Mouse (Mus musculus) myocyte (in vitro differentiated cells): Measurements from ENCODE around the gene Ak5. TPM values are rescaled to one million over a fixed set of nuclear protein-coding genes. Genes with fewer than 3 reads are reported as not detected.

ENCODE experiments used
- H3K27me3 ChIP-seq: one replicate; pipeline ENCODE4 v1.6.1; 2011; ENCODE audit not compliant: control insufficient read depth, insufficient read depth, insufficient read length
- H3K36me3 ChIP-seq: one replicate; pipeline ENCODE4 v1.6.1; 2011; ENCODE audit not compliant: control insufficient read depth, insufficient read depth
- H3K4me2 ChIP-seq: one replicate; pipeline ENCODE4 v1.6.1; 2011; ENCODE audit warnings: low read depth, control low read depth
- H3K4me3 ChIP-seq: one replicate; pipeline ENCODE4 v1.5.1; 2011; ENCODE audit warnings: mild to moderate bottlenecking, control low read depth, moderate library complexity
- H3K79me2 ChIP-seq: one replicate; pipeline ENCODE4 v1.6.1; 2011; ENCODE audit not compliant: control insufficient read depth, insufficient read depth
- H3ac ChIP-seq: one replicate; pipeline ENCODE4 v1.6.1; 2011; ENCODE audit not compliant: control insufficient read depth, insufficient read length
- CEBPB ChIP-seq: IDR thresholded peaks from 2 replicates; pipeline ENCODE4 v1.6.1; 2011; ENCODE audit warnings: mild to moderate bottlenecking, moderate library complexity; ENCODE audit not compliant: poor library complexity, insufficient read depth, severe bottlenecking
- E2F4 ChIP-seq: IDR thresholded peaks from one replicate; pipeline ENCODE4 v1.6.1; 2011; ENCODE audit warnings: mild to moderate bottlenecking, control low read depth, moderate library complexity; ENCODE audit not compliant: insufficient read depth
- MAX ChIP-seq: IDR thresholded peaks from one replicate; pipeline ENCODE4 v1.6.1; 2011; ENCODE audit warnings: low read depth, mild to moderate bottlenecking, control low read depth
- MYOD1 ChIP-seq, 3 experiments: IDR thresholded peaks; one replicate each; pipeline ENCODE4 v1.6.1; 2011; ENCODE audit warnings: control low read depth in 2 of 3, low read depth in 2 of 3, mild to moderate bottlenecking in 2 of 3, moderate library complexity in 1 of 3; ENCODE audit not compliant: insufficient read length in 2 of 3, control insufficient read depth in 1 of 3
- MYOG ChIP-seq, 3 experiments: IDR thresholded peaks; one replicate each; pipeline ENCODE4 v1.6.1; 2011; ENCODE audit warnings: control low read depth in 2 of 3, low read depth in 2 of 3, mild to moderate bottlenecking in 2 of 3; ENCODE audit not compliant: insufficient read length in 2 of 3, control insufficient read depth in 1 of 3, insufficient read depth in 1 of 3
- POLR2A ChIP-seq: IDR thresholded peaks from one replicate; pipeline ENCODE4 v1.6.1; 2011; ENCODE audit warnings: low read depth, mild to moderate bottlenecking, control low read depth, moderate library complexity; ENCODE audit not compliant: insufficient read length
- POLR2AphosphoS2 ChIP-seq: IDR thresholded peaks from one replicate; pipeline ENCODE4 v1.6.1; 2011; ENCODE audit warnings: low read depth, control low read depth; ENCODE audit not compliant: insufficient read length
- REST ChIP-seq: IDR thresholded peaks from one replicate; pipeline ENCODE4 v1.6.1; 2011; ENCODE audit warnings: mild to moderate bottlenecking, control low read depth, moderate library complexity; ENCODE audit not compliant: insufficient read depth, insufficient read length
- SRF ChIP-seq: IDR thresholded peaks from one replicate; pipeline ENCODE4 v1.6.1; 2011; ENCODE audit warnings: low read depth; ENCODE audit not compliant: control insufficient read depth, insufficient read length
- TCF12 ChIP-seq: IDR thresholded peaks from one replicate; pipeline ENCODE4 v1.6.1; 2011; ENCODE audit warnings: mild to moderate bottlenecking, control low read depth; ENCODE audit not compliant: poor library complexity, insufficient read depth, severe bottlenecking
- TCF3 ChIP-seq: IDR thresholded peaks from one replicate; pipeline ENCODE4 v1.6.1; 2011; ENCODE audit warnings: low read depth, control low read depth; ENCODE audit not compliant: insufficient read length
- USF1 ChIP-seq: IDR thresholded peaks from one replicate; pipeline ENCODE4 v1.6.1; 2011; ENCODE audit warnings: low read depth, mild to moderate bottlenecking, control low read depth, moderate library complexity
- polyA plus RNA-seq: library from polyadenylated mRNA; unstranded; fragments of >200 nt; fragmentation: generic; extraction: Trizol; gene quantifications from one replicate; pipeline ENCODE4 v1.2.1, GENCODE M21; 2012; ENCODE audit warnings: missing spikeins

Ak5 gene
- polyA plus RNA-seq, 1 experiment, result 2.2 TPM

GRCm38 (mm10) chr3:152550528-152551115 is 117.5 kb downstream of the Ak5 start:
- Histone ChIP-seq H3K79me2 (no peaks in the 10 kb centered on the region), H3K36me3 (no peaks in the 10 kb centered on the region), H3ac (no peak overlapping the region), H3K27me3 (no peaks in the 10 kb centered on the region), H3K4me2 (no peak overlapping the region), H3K4me3 (no peak overlapping the region)
- no peak for TF ChIP-seq E2F4
- TF ChIP-seq MYOD1 (IDR thresholded peaks at IDR 0.05; ENCODE audit: control insufficient read depth in 1 of 3, insufficient read length in 2 of 3, low read depth in 2 of 3), result no peak
- TF ChIP-seq CEBPB, result no peak
- no peak for TF ChIP-seq TCF3
- TF ChIP-seq USF1, result no peak
- no peak for TF ChIP-seq REST
- TF ChIP-seq MAX, result no peak
- no peak for TF ChIP-seq TCF12

GRCm38 (mm10) chr3:152550031-152550430 is 118.1 kb downstream of the Ak5 start:
- H3ac ChIP-seq, result no peak overlapping the region
- H3K79me2 ChIP-seq, result no peaks in the 10 kb centered on the region
- no peak overlapping the region for H3K4me2 ChIP-seq
- TF ChIP-seq USF1 (no peak), CEBPB (no peak), MYOD1 (IDR thresholded peaks at IDR 0.05; ENCODE audit: control insufficient read depth in 1 of 3, insufficient read length in 2 of 3, low read depth in 2 of 3) (no peak), SRF (no peak), MAX (no peak), MYOG (IDR thresholded peaks at IDR 0.05; ENCODE audit: control insufficient read depth in 1 of 3, insufficient read depth in 1 of 3, insufficient read length in 2 of 3, low read depth in 2 of 3) (no peak), POLR2A (no peak), POLR2AphosphoS2 (no peak), TCF3 (no peak), REST (no peak), TCF12 (no peak), E2F4 (no peak)
- no peaks in the 10 kb centered on the region for H3K36me3 ChIP-seq
- no peaks in the 10 kb centered on the region for H3K27me3 ChIP-seq
- H3K4me3 ChIP-seq, result no peak overlapping the region

- Histone ChIP-seq H3K4me3 (no peak overlapping the region), H3K27me3 (no peaks in the 10 kb centered on the region), H3K36me3 (no peaks in the 10 kb centered on the region), H3K4me2 (no peak overlapping the region), H3K79me2 (no peaks in the 10 kb centered on the region), H3ac (no peak overlapping the region)
- TF ChIP-seq POLR2AphosphoS2, result no peak
Measured at GRCm38 (mm10) chr3:152544921-152545320, 123.2 kb downstream of the Ak5 start.

- Histone ChIP-seq H3K4me2 (no peak overlapping the region), H3K27me3 (no peaks in the 10 kb centered on the region), H3K4me3 (no peak overlapping the region), H3ac (no peak overlapping the region), H3K36me3 (no peaks in the 10 kb centered on the region), H3K79me2 (no peaks in the 10 kb centered on the region)
- TF ChIP-seq TCF12, result no peak
- TF ChIP-seq REST, result no peak
- TF ChIP-seq TCF3, result no peak
- TF ChIP-seq MYOG (IDR thresholded peaks at IDR 0.05; ENCODE audit: control insufficient read depth in 1 of 3, insufficient read depth in 1 of 3, insufficient read length in 2 of 3, low read depth in 2 of 3), result no peak
- no peak for TF ChIP-seq USF1
- no peak for TF ChIP-seq POLR2A
- no peak for TF ChIP-seq POLR2AphosphoS2
- no peak for TF ChIP-seq CEBPB
- TF ChIP-seq MAX, result no peak
Measured at GRCm38 (mm10) chr3:152542298-152542697, 125.9 kb downstream of the Ak5 start.

GRCm38 (mm10) chr3:152530344-152530743 is 137.8 kb downstream of the Ak5 start:
- TF ChIP-seq TCF3, result no peak
- TF ChIP-seq MYOG (IDR thresholded peaks at IDR 0.05; ENCODE audit: control insufficient read depth in 1 of 3, insufficient read depth in 1 of 3, insufficient read length in 2 of 3, low read depth in 2 of 3), result no peak
- TF ChIP-seq TCF12, result no peak
- no peak for TF ChIP-seq CEBPB
- TF ChIP-seq REST, result no peak
- TF ChIP-seq POLR2AphosphoS2, result no peak
- TF ChIP-seq USF1, result no peak
- TF ChIP-seq MAX, result no peak
- H3K4me2 ChIP-seq, result no peak overlapping the region
- H3K79me2 ChIP-seq, result no peaks in the 10 kb centered on the region
- H3K4me3 ChIP-seq, result no peak overlapping the region
- no peaks in the 10 kb centered on the region for H3K27me3 ChIP-seq
- H3K36me3 ChIP-seq, result no peaks in the 10 kb centered on the region
- no peak overlapping the region for H3ac ChIP-seq
